Mouse (Mus musculus): ENCODE results near the gene 4930430A15Rik. TPM values are rescaled to one million over a fixed set of nuclear protein-coding genes. Genes with fewer than 3 reads are reported as not detected.

The 4930430A15Rik gene
- total RNA-seq (2014; rRNA removed) (not detected in 2 replicates), polyA plus RNA-seq (2015; fragmentation: Nextera tagmentation; extraction: Ambion mirVana) (not detected in 2 replicates)

- no peak within 1 kb of the TSS for H3K4me3 ChIP-seq (ENCODE audit: low read length)
- no peak within 1 kb of the TSS for H3K4me2 ChIP-seq (ENCODE audit: low read depth, low read length)
- no peaks in the 10 kb centered on the region for H3K27me3 ChIP-seq (ENCODE audit: insufficient read depth, low read length)
- WGBS, result 86% methylated on average over 6 of the region's 6 CpGs
- no peaks in the 10 kb centered on the region for H3K36me3 ChIP-seq (ENCODE audit: insufficient read depth, low read length)
- no peak for ATAC-seq
- H3K4me1 ChIP-seq (ENCODE audit: insufficient read depth, low read length), result no peaks in the 10 kb centered on the region
- no peak within 1 kb of the TSS for H3K27ac ChIP-seq
- H3K9me3 ChIP-seq (ENCODE audit: low read length), result no peaks in the 10 kb centered on the region
- TF ChIP-seq CTCF (IDR thresholded peaks at IDR 0.05; ENCODE audit: low read depth), result no peak
- DNase-seq (ENCODE audit: low spot score), result no peak
- no peak within 1 kb of the TSS for H3K9ac ChIP-seq (replicated peaks; ENCODE audit: low read length)
Observed at GRCm38 (mm10) chr2:111229502-111229901, at the start of gene 4930430A15Rik. 4930430A15Rik (minus strand) TSS chr2:111229602.

DNA sequence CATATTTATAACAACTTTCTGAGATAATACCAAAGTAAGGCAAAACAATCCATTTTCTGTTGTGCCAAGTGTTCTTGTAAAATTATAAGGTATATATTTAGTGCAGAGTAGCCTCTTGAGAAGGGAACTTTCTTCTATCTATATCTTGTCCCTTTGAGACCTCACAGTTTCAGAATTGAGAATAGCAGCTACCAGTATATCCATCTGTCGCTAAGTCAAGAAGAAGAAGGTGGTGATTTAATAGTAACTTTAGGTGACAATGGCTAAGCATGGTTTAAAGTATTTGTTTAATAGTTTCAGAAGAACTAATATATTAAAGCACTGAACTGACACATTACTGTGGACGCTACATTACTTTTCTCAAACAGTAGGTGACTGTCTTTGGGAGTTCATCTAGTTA lies 44.6 kb upstream of the 4930430A15Rik start, which contains the start of gene Olfr1277:
Gene Olfr1277, minus strand, starts transcription at position 101 of the 400 bp plus-strand sequence.
- Histone ChIP-seq H3K9me3 (ENCODE audit: low read length) (no peaks in the 10 kb centered on the region), H3K4me3 (ENCODE audit: low read length) (no peak within 1 kb of the TSS), H3K4me2 (ENCODE audit: low read depth, low read length) (no peak within 1 kb of the TSS), H3K9ac (replicated peaks; ENCODE audit: low read length) (no peak within 1 kb of the TSS), H3K36me3 (ENCODE audit: insufficient read depth, low read length) (no peaks in the 10 kb centered on the region), H3K27ac (no peak within 1 kb of the TSS), H3K27me3 (ENCODE audit: insufficient read depth, low read length) (no peaks in the 10 kb centered on the region), H3K4me1 (ENCODE audit: insufficient read depth, low read length) (no peaks in the 10 kb centered on the region)
- 81% methylated on average over 2 of the region's 2 CpGs for WGBS
- ATAC-seq, result no peak
- no peak for DNase-seq (ENCODE audit: low spot score)
- TF ChIP-seq CTCF (IDR thresholded peaks at IDR 0.05; ENCODE audit: low read depth), result no peak

DNA sequence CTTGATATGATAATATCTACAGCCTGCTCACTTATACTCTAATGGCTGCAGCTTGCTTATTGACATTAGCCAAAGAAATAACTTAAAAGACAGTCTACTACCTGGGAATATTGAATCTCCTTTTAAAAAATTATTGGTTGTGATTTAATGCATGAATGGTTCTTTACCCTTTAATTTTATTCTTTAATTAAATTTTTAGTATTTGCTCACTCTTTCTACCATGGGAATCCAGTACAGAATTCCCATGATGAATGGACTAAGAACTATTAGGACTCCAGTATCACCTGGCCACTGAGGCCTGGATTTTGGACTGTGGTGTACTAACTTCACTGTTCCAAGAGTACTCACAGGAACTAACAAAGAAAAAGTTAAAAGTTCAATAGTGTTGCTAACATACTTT lies 24.8 kb upstream of the 4930430A15Rik start, which contains the start of gene Olfr1276:
Gene Olfr1276, plus strand, starts transcription at position 301 of the 400 bp plus-strand sequence.
- no peaks in the 10 kb centered on the region for H3K4me1 ChIP-seq (ENCODE audit: insufficient read depth, low read length)
- no peak within 1 kb of the TSS for H3K9ac ChIP-seq (replicated peaks; ENCODE audit: low read length)
- H3K36me3 ChIP-seq (ENCODE audit: insufficient read depth, low read length), result no peaks in the 10 kb centered on the region
- no peak for TF ChIP-seq CTCF (IDR thresholded peaks at IDR 0.05; ENCODE audit: low read depth)
- no peak within 1 kb of the TSS for H3K4me3 ChIP-seq (ENCODE audit: low read length)
- ATAC-seq (no peak), DNase-seq (ENCODE audit: low spot score) (no peak)
- no peaks in the 10 kb centered on the region for H3K9me3 ChIP-seq (ENCODE audit: low read length)
- H3K27me3 ChIP-seq (ENCODE audit: insufficient read depth, low read length), result no peaks in the 10 kb centered on the region
- H3K4me2 ChIP-seq (ENCODE audit: low read depth, low read length), result no peak within 1 kb of the TSS
- no peak within 1 kb of the TSS for H3K27ac ChIP-seq

DNA sequence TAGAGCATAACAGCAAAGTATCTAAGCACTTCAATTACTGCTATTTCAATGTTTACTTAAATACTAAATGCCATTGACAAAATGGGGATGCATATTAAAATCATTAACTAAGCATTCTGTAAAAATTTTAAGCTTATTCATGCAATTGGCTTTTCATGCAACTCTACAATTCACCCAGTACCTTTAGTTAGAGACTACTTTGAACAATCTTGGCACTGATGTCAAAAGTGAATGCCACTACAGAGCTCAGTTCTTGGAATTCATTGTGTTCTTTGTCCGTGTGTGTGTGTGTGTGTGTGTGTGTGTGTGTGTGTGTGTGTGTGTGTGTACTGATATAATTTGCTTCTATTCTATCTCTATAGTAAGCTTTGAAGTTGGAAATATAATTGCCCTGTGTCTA lies 5.8 kb upstream of the 4930430A15Rik start, which contains the start of gene Olfr1275:
Gene Olfr1275, minus strand, starts transcription at position 101 of the 400 bp plus-strand sequence.
- Histone ChIP-seq H3K4me1 (ENCODE audit: insufficient read depth, low read length) (no peaks in the 10 kb centered on the region), H3K36me3 (ENCODE audit: insufficient read depth, low read length) (no peaks in the 10 kb centered on the region), H3K4me2 (ENCODE audit: low read depth, low read length) (no peak within 1 kb of the TSS), H3K4me3 (ENCODE audit: low read length) (no peak within 1 kb of the TSS), H3K27me3 (ENCODE audit: insufficient read depth, low read length) (no peaks in the 10 kb centered on the region), H3K9ac (replicated peaks; ENCODE audit: low read length) (no peak within 1 kb of the TSS), H3K9me3 (ENCODE audit: low read length) (no peaks in the 10 kb centered on the region), H3K27ac (no peak within 1 kb of the TSS)
- DNase-seq (ENCODE audit: low spot score), result no peak
- ATAC-seq, result no peak
- TF ChIP-seq CTCF (IDR thresholded peaks at IDR 0.05; ENCODE audit: low read depth), result no peak
- WGBS, result 88% methylated on average over 1 of the region's 1 CpGs

- Histone ChIP-seq H3K36me3 (ENCODE audit: insufficient read depth, low read length) (no peaks in the 10 kb centered on the region), H3K27ac (no peak overlapping the region), H3K27me3 (ENCODE audit: insufficient read depth, low read length) (no peaks in the 10 kb centered on the region), H3K9ac (replicated peaks; ENCODE audit: low read length) (no peak overlapping the region), H3K4me3 (ENCODE audit: low read length) (no peak overlapping the region), H3K4me2 (ENCODE audit: low read depth, low read length) (no peak overlapping the region), H3K9me3 (ENCODE audit: low read length) (no peaks in the 10 kb centered on the region), H3K4me1 (ENCODE audit: insufficient read depth, low read length) (no peaks in the 10 kb centered on the region)
- ATAC-seq, result no peak
- no peak for DNase-seq (ENCODE audit: low spot score)
- no peak for TF ChIP-seq CTCF (IDR thresholded peaks at IDR 0.05; ENCODE audit: low read depth)
- WGBS, result 96% methylated on average over 11 of the region's 11 CpGs
Observed at GRCm38 (mm10) chr2:111182068-111182467, 47.3 kb downstream of the 4930430A15Rik start.

DNA sequence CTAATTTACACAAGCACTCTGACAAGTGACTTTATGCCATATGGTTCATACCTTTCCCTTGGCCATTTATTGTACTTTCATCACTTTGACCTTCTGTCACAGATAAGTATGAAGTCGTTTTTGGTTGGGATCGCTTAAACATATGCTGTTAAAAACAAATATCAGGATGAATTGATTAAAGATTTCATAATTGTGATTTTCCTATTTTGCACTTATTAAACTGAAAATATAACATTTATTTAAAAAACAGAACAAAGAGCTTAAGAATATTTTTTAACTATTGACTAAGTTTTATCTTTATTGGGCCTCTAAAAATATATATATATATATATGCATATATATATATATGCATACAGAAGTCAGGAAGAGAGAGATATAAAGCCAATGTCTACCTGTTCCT lies 76.6 kb downstream of the 4930430A15Rik start, which contains the start of gene Gm15130:
Gene Gm15130, minus strand, starts transcription at position 101 of the 400 bp plus-strand sequence.
- Histone ChIP-seq H3K27ac (no peak within 1 kb of the TSS), H3K4me2 (ENCODE audit: low read depth, low read length) (no peak within 1 kb of the TSS), H3K4me3 (ENCODE audit: low read length) (no peak within 1 kb of the TSS), H3K9ac (replicated peaks; ENCODE audit: low read length) (no peak within 1 kb of the TSS), H3K4me1 (ENCODE audit: insufficient read depth, low read length) (no peaks in the 10 kb centered on the region), H3K9me3 (ENCODE audit: low read length) (no peaks in the 10 kb centered on the region), H3K36me3 (ENCODE audit: insufficient read depth, low read length) (no peaks in the 10 kb centered on the region), H3K27me3 (ENCODE audit: insufficient read depth, low read length) (no peaks in the 10 kb centered on the region)
- DNase-seq (ENCODE audit: low spot score), result no peak
- ATAC-seq, result no peak
- WGBS, result 70% methylated on average over 2 of the region's 2 CpGs
- TF ChIP-seq CTCF (IDR thresholded peaks at IDR 0.05; ENCODE audit: low read depth), result no peak

- H3K4me2 ChIP-seq (ENCODE audit: low read depth, low read length), result no peak overlapping the region
- WGBS, result 68% methylated on average over 5 of the region's 5 CpGs
- no peak overlapping the region for H3K9ac ChIP-seq (replicated peaks; ENCODE audit: low read length)
- H3K9me3 ChIP-seq (ENCODE audit: low read length), result no peaks in the 10 kb centered on the region
- ATAC-seq, result no peak
- no peaks in the 10 kb centered on the region for H3K27me3 ChIP-seq (ENCODE audit: insufficient read depth, low read length)
- H3K27ac ChIP-seq, result no peak overlapping the region
- TF ChIP-seq CTCF (IDR thresholded peaks at IDR 0.05; ENCODE audit: low read depth), result no peak
- H3K36me3 ChIP-seq (ENCODE audit: insufficient read depth, low read length), result no peaks in the 10 kb centered on the region
- H3K4me3 ChIP-seq (ENCODE audit: low read length), result no peak overlapping the region
- no peak for DNase-seq (ENCODE audit: low spot score)
- H3K4me1 ChIP-seq (ENCODE audit: insufficient read depth, low read length), result no peaks in the 10 kb centered on the region
Observed at GRCm38 (mm10) chr2:111135739-111136138, 93.7 kb downstream of the 4930430A15Rik start.

Other genes with a start within 250 kb of the 4930430A15Rik start
- not detected in 2 replicates for gene Gm13941, start 123.6 kb downstream of the 4930430A15Rik start, total RNA-seq (2014; rRNA removed)
- not detected in 2 replicates for gene Gm13941, start 123.6 kb downstream of the 4930430A15Rik start, polyA plus RNA-seq (2015; fragmentation: Nextera tagmentation; extraction: Ambion mirVana)
- not detected in 2 replicates for gene Gm15130, start 76.7 kb downstream of the 4930430A15Rik start, total RNA-seq (2014; rRNA removed)
- gene Gm15130, start 76.7 kb downstream of the 4930430A15Rik start, polyA plus RNA-seq (2015; fragmentation: Nextera tagmentation; extraction: Ambion mirVana), result not detected in 2 replicates
- not detected in 2 replicates for gene Olfr1275, start 5.7 kb upstream of the 4930430A15Rik start, total RNA-seq (2014; rRNA removed)
- not detected in 2 replicates for gene Olfr1275, start 5.7 kb upstream of the 4930430A15Rik start, polyA plus RNA-seq (2015; fragmentation: Nextera tagmentation; extraction: Ambion mirVana)
- not detected in 2 replicates for gene Olfr1276, start 24.9 kb upstream of the 4930430A15Rik start, total RNA-seq (2014; rRNA removed)
- gene Olfr1276, start 24.9 kb upstream of the 4930430A15Rik start, polyA plus RNA-seq (2015; fragmentation: Nextera tagmentation; extraction: Ambion mirVana), result not detected in 2 replicates
- gene Olfr1277, start 44.5 kb upstream of the 4930430A15Rik start, total RNA-seq (2014; rRNA removed), result not detected in 2 replicates
- gene Olfr1277, start 44.5 kb upstream of the 4930430A15Rik start, polyA plus RNA-seq (2015; fragmentation: Nextera tagmentation; extraction: Ambion mirVana), result not detected in 2 replicates
- not detected in 2 replicates for gene Olfr1278, start 60.5 kb upstream of the 4930430A15Rik start, total RNA-seq (2014; rRNA removed)
- not detected in 2 replicates for gene Olfr1278, start 60.5 kb upstream of the 4930430A15Rik start, polyA plus RNA-seq (2015; fragmentation: Nextera tagmentation; extraction: Ambion mirVana)
- gene Olfr1279, start 71.0 kb upstream of the 4930430A15Rik start, total RNA-seq (2014; rRNA removed), result not detected in 2 replicates
- not detected in 2 replicates for gene Olfr1279, start 71.0 kb upstream of the 4930430A15Rik start, polyA plus RNA-seq (2015; fragmentation: Nextera tagmentation; extraction: Ambion mirVana)
- gene Olfr1280, start 84.4 kb upstream of the 4930430A15Rik start, total RNA-seq (2014; rRNA removed), result not detected in 2 replicates
- not detected in 2 replicates for gene Olfr1280, start 84.4 kb upstream of the 4930430A15Rik start, polyA plus RNA-seq (2015; fragmentation: Nextera tagmentation; extraction: Ambion mirVana)
- not detected in 2 replicates for gene Olfr1281, start 96.9 kb upstream of the 4930430A15Rik start, total RNA-seq (2014; rRNA removed)
- not detected in 2 replicates for gene Olfr1281, start 96.9 kb upstream of the 4930430A15Rik start, polyA plus RNA-seq (2015; fragmentation: Nextera tagmentation; extraction: Ambion mirVana)
- not detected in 2 replicates for gene Olfr1282, start 106.5 kb upstream of the 4930430A15Rik start, total RNA-seq (2014; rRNA removed)
- not detected in 2 replicates for gene Olfr1282, start 106.5 kb upstream of the 4930430A15Rik start, polyA plus RNA-seq (2015; fragmentation: Nextera tagmentation; extraction: Ambion mirVana)
- gene Olfr1283, start 137.2 kb upstream of the 4930430A15Rik start, total RNA-seq (2014; rRNA removed), result not detected in 2 replicates
- not detected in 2 replicates for gene Olfr1283, start 137.2 kb upstream of the 4930430A15Rik start, polyA plus RNA-seq (2015; fragmentation: Nextera tagmentation; extraction: Ambion mirVana)
- gene Olfr1284, start 145.9 kb upstream of the 4930430A15Rik start, total RNA-seq (2014; rRNA removed), result not detected in 2 replicates
- not detected in 2 replicates for gene Olfr1284, start 145.9 kb upstream of the 4930430A15Rik start, polyA plus RNA-seq (2015; fragmentation: Nextera tagmentation; extraction: Ambion mirVana)
- gene Olfr1286, start 193.5 kb upstream of the 4930430A15Rik start, total RNA-seq (2014; rRNA removed), result not detected in 2 replicates
- not detected in 2 replicates for gene Olfr1286, start 193.5 kb upstream of the 4930430A15Rik start, polyA plus RNA-seq (2015; fragmentation: Nextera tagmentation; extraction: Ambion mirVana)
- not detected in 2 replicates for gene Olfr1287, start 219.5 kb upstream of the 4930430A15Rik start, total RNA-seq (2014; rRNA removed)
- not detected in 2 replicates for gene Olfr1287, start 219.5 kb upstream of the 4930430A15Rik start, polyA plus RNA-seq (2015; fragmentation: Nextera tagmentation; extraction: Ambion mirVana)
- gene Olfr1288, start 244.5 kb upstream of the 4930430A15Rik start, total RNA-seq (2014; rRNA removed), result not detected in 2 replicates
- not detected in 2 replicates for gene Olfr1288, start 244.5 kb upstream of the 4930430A15Rik start, polyA plus RNA-seq (2015; fragmentation: Nextera tagmentation; extraction: Ambion mirVana)